Mouse (Mus musculus): ENCODE results near the gene Bcl9.

DNA sequence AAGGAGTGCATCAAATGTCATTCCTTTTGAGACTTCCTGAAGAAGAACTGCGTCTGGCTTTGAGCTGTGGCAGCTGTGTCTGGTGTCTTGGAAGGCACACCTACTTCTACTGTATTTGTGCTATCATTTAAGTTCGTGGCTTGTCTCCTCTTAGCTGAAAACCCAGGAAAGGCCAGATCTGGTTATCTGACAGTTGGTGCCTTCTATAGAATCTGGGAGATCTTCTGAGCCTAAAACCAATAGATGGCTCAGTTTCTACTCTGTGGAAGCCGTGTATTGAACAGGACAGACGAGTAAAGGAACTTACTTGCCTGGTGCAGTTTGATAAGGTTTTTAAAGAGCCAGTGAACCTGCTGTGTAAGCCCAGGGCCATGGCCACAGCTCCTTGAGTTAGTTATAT lies 133.2 kb downstream of the Bcl9 start:
- no peak for TF ChIP-seq POLR2A (IDR thresholded peaks at IDR 0.05; ENCODE audit: borderline replicate concordance, insufficient read depth, low read length)
- TF ChIP-seq CTCF (IDR thresholded peaks at IDR 0.05; ENCODE audit: borderline replicate concordance, insufficient read depth, low read depth, low read length): no peak

Data from cerebellum, adult 2 months (tissue).